Mouse (Mus musculus): ENCODE measurements around the gene Hoxd3. TPM values are rescaled to one million over a fixed set of nuclear protein-coding genes. Genes with fewer than 3 reads are reported as not detected.

Gene Hoxd3
- total RNA-seq, 1 experiment from 2014 or later: 0.85 TPM

DNA sequence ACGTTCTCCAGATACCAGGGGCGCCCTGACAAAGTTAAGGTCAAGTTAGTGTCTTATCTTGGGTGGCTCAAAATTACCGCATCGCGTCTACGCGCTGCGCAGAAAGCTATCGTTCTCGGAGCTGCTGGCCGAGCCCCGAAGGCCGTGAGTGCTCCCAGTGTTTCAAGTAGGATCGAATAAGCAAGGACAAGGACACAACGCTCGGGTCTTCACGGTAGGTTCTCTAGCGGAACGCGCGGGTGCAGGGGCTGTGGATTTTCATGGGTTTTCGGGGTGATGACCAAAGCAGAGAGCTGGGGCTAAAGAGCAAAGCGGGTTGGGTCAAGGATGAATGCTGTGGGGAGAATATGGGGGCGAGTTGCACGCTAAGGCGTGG is 32.1 kb upstream of the Hoxd3 start:
- no peak for DNase-seq

DNA sequence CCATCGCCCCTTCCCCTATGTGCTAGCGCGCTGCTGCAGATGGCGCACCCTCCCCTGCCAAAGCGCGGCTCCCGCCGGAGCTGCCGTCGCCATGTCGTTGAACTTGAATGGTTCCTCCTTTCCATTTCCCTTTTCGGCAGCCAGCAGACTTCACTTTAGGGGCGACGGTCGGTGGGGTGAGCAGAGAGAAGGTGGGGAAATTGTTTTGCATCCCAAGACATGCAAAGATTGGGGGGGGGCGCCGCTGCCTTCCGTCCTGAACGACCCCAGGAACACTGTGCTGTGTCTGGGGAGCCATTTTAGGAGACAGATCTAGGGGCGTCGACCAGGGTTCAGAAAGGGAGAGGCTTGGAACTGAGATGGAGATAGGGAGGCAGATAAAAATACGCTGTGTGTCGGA is 31.7 kb upstream of the Hoxd3 start:
- DNase-seq: no peak

DNA sequence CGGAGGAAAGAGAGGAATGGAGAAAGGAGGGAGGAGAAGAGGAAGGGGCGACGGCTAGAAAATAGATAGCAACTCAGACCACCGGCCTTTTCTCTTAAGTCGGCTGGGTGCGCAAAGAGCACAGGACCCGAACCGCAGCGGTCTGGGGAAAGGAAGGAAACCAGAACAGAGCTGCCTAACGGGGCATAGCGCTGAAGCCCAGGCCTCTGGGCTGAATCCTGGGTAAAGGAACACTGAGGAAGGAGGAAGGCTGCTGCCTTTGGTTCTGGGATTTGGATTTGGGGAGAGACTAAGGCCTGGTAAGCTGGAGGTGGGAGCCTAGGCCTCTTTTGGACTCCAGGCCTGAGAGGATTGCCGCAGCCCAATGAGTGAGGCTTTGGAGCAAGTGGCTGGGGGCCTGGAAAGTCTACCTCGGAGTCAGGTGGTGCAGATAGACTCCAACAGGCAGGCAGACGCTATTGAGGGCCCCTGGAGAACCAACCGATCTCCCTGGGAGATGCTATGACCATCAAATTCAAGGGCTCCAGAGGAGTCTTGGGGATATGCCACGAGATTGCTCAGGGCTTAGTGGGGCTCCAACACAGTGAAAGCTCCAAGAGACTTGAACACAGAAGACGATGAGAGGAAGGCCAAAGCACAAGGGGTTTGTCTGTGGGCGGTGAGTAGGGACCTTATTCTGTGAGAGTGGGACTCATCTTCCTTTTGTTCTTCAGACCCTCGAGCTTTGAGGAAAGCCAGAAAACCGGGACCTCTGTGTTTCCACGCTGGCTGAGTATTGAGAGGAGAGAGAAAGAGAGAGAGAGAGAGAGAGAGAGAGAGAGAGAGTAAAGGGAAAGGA is 30.9 kb upstream of the Hoxd3 start:
- no peak for DNase-seq

DNA sequence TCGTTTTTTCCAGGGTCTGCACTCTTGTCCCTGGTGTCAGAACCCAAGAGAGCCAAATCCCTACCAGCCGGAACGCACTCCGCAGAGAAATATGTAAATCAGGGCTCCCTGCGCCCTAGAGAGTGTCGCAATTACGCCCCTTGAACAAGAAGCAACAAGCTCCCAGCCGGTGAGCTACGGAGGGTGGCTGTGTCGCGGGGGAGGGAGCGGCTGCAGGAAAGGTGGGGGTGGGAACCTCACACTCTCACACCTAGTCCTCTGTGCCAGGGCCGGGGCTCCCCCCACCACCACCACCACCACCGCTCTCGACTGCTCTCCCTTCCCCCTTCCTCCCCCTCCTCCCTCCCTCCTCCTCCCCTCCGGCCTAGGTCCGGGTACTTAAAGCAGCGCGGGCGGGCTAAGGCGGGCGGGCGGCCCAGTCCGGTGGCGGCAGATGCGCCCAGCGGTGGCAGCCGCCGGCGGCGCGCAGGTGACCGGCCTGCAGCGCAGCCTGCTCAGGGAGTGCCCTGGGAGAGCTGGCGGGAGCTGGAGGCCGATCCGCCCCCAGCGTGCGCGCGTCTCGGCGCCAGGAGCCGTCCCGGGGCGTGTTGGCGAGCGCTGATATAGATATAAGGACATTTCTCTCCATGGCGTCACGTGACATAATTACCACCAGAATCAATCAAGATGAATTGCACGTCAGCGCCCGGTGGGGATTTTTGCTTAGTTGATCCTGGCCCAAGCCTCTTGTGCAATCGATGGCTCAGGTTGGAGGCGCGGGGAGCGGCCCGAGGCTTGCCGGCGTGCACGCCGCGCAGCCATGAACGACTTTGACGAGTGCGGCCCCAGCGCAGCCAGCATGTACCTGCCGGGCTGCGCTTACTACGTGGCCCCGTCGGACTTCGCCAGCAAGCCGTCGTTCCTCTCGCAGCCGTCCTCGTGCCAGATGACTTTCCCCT is 29.9 kb upstream of the Hoxd3 start:
- DNase-seq: no peak

DNA sequence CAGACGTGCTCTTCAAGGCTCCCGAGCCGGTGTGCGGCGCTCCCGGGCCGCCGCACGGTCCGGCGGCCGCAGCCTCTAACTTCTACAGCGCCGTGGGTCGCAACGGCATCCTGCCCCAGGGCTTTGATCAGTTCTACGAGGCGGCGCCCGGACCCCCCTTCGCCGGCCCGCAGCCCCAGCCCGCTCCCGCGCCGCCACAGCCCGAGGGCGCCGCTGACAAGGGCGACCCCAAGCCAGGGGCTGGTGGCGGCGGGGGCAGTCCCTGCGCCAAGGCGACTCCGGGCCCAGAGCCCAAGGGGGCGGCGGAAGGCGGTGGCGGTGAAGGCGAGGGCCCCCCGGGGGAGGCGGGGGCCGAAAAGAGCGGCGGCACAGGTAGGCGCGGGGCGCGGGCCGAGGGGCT is 28.9 kb upstream of the Hoxd3 start:
- no peak for DNase-seq

DNA sequence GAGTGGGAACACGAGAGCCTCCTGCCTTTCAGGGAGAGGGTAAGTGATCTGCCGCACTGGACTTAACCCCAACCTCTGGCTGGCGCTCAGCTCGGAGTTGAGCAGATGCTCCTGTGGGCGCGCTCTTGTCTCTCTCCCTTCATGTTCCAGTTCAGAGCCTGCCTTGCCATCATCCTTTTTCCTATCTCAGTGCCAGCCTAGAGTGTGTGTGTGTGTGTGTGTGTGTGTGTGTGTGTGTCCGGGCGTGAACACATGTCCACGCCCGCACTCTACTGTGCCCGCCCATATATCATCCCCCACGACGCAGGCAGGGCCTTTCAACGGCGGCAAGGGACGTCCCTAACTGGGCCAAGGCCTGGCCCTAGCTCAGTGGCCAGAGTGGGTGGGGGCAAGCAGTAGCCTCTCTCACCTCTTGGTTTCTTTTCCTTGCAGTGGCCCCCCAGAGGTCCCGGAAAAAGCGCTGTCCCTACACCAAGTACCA is 28.2 kb upstream of the Hoxd3 start:
- no peak for DNase-seq

DNA sequence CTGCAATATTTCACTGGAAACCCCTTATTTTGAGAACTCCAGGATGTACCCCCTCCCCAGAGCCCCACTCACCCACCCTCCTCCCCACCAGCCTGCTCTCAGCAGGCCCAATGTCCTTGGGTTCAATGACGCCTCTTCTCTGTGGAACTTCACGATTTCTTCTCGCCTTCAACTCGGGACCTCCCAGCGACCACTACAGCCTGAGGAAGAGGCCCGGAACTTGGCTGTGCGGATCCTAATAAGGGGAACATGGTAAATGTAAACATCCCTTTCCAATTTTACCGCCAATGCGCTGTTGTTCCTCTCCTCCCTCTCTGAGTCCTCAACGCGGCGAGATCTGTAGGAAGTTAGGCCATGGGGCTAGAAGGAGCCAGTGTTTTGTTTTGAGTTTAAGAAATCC is 27.6 kb upstream of the Hoxd3 start:
- no peak for DNase-seq

DNA sequence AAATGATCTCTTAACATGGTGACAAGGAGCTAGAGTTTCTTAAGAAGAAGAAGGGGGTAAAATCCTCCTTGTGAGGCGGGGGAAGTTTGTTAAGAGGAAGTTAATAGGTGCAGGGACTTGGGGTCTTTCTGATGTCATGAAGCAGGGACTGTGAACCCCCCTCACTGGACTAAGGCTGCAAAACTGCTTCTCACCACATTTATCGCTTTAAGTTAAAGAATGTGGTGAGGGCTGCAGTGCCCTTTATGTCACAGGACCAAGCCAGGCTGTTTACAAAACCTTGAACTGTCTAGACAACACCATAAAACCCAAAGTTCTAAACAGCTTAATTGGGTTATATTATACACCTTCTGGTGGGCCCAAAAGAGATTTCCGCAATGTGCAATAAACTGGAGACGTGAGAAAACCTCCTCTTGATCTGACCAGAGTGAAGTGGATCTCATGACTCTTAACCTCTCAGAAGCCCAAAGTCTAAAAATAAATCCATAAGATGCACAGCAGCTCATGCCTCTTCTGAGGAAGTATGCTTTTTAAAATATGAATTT is 26.6 kb upstream of the Hoxd3 start:
- DNase-seq: no peak

DNA sequence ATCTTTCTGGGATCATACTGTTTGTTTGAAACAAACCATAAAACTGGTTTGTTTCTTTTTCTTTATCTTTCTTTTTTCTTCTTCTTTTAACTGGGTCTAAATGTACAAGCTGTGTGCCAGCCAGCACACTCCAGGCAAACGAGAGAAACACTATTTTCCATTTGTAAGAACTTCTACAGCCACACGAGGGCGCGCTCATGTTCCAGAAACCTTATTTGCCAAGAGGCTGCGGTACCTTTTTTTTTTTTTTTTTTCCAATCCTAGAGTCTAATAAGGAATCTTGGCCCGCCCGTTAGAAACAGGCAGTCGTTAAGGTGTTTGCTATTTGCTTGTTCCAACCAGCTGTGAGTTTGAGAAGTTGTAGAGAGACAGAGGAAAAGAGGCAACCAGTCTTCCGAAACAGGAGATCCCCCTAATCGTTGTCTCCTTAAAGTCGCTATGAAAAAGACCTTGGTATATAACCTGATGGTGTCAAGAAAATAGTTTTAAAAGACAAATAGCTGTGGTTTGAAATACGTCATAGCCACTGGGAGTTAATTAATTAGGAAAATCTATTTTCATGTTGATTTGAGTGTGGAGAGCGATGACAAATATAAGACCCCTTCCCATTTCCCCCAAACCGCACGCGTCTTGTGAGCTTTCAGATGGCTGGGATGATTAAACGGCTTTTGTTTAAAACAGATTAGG is 25.3 kb upstream of the Hoxd3 start:
- DNase-seq: peak; percentile 79

DNA sequence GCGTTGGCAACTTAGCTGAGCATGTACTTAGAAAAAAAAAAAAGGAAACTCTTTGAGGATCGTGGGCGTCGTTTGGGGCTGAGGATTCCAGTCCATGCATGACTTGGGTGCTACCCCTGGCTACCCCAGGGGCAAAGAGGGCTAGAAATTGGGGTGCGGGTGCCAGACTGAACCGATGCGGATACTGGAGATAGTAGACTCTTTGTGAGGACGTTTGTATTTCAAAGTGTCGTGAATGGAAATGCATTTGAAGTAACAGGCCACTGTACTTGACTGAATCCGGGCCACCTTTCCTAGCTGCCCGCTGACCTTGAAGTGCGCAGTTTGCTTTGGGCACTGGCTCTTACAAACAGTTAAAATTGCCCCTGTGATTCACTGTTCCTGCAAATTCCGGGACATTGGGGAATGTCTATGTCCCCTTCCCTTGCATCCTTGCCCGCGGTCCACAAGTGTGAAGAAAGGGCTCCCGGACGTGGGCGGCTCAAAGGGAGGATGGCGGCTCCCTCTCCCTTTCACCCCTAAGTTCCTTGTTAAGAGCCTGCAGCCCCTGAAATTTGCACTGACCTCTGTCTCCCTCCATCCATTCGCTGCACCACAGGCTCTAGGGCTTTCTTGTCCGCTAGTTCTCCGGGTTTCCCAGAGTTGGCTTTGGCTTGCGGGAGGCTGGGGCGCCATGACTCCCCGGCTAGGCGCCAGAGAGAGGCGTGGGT is 24.6 kb upstream of the Hoxd3 start:
- no peak for DNase-seq

DNA sequence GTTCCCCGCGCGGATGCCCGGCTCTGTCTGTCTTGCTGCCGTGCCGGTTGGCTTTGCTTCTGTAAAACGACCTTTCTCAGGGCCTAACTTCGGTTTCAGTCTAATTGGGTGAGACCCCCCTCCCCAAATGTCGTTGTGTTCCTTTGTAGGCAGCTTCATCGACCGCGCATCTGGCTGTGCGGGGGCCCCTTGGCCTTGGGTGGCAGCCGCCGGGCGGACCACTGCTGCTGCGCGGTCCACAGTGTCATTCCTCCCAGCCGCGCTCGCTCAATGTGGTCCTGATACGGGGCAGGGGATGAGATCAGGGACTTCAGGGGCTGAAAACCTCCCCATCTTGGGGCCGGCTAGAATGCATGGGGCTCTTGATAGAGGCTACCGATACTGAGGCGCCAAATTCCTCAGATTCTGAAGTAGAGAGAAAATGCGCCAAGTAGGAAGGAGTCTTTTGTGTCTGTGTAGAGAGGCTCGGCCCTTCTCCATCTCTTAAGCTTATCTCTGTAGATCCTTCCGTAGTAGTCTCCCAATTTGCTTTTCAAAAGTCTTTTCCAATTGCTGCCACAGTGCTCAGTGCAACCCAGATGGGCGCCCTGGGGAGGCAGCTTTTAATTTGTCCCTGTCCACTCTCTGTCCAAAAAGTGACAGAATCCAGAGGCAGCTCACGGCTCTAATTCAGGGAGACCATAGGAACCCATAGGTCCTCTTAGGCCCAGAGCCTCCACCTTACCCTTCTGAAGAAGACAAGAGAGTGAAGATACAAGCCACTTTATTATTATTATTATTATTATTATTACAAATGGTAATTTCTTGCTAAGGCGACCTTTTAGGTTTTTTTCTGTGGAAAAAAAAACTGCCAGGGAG is 23.8 kb upstream of the Hoxd3 start:
- peak; percentile 4 for DNase-seq

DNA sequence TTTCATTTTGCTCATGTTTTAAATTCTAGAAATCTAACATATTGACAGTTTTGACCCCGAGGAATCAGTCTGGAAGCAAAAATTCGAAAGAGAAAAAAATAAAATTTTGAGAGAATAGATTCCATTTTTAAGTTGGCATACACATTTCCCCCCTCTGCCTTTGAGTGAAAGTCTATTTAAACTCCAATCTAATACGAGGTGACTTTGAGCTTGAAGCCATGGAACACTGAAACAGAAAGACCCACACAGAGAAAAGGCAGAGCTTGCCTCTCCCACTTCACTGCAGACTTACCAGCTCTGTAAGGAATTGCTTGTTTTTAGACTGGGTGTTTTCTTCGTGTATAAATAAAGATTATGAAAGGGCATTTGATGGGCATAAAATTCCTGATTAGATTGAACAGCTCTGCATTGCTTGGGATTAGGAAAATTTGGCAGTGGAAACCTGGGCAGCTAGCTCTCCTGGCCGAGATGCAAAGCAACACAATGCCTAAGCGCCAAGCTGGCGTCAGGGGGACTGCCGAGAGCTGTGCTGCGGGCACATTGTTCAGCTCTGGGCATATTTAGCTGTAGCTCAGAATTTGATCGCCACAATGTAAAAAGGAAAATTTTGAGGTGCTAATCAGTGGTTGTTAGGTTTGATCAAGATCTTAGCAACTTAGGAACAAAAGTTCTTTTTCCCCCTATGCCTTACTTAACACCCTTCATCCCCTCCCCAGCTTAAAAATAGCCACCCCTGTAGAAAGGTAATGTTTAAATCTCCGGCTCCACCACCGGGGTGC is 22.7 kb upstream of the Hoxd3 start:
- peak; percentile 3 for DNase-seq

DNA sequence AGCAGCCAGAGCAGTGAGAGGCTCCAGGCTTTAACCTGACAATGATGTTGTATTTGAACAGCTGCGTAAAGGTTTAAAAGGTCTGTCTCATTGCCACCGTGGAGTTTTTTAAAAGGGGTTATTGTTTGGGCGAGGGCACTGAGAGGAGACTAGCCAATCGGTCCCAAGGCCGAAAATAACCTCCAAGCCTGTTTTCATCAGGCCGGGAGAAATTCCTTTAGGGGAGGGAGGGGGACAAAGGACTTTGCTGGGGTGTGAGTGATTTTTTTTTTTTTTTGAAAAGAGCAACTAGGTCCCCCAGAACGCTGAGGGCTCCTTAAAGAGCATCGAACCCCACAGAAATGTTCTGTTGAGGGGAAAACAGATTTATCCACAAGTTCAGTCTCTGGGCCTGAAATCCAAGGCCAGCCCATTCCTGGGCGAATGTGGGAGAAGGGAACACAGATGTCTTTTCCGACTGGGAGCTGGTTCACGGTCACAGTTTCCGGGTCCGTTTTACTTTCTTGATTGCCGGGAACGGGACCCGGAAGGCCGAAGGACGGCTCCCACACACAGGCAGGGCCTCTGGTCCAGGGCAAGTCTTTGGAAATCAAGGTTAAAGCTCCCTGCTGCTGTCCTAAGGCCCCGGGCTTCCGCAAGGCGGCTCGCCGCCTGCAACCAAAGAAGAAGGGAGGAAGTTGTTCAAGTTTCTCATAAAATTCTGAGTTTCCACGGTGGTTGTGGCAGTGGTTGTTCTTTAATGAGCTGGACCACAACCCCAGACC is 22.0 kb upstream of the Hoxd3 start:
- DNase-seq: peak; percentile 3

DNA sequence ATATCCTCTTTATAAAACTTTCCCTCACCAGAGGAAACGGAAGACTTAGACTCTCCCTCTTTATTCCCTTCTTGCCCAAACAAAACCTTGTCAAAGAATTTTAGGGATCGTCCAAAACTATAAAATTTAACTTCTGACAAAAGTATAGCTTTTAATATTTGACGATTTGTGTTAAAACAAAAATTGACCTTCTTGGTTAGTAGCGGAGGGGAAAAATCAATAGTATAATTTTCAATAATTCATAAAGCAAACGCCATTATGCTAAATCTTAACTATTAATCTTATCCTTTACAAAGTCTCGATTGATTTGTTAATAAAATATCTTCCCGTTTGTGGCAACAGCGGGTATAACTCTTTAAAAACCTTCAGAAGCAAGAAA is 21.4 kb upstream of the Hoxd3 start:
- no peak for DNase-seq

DNA sequence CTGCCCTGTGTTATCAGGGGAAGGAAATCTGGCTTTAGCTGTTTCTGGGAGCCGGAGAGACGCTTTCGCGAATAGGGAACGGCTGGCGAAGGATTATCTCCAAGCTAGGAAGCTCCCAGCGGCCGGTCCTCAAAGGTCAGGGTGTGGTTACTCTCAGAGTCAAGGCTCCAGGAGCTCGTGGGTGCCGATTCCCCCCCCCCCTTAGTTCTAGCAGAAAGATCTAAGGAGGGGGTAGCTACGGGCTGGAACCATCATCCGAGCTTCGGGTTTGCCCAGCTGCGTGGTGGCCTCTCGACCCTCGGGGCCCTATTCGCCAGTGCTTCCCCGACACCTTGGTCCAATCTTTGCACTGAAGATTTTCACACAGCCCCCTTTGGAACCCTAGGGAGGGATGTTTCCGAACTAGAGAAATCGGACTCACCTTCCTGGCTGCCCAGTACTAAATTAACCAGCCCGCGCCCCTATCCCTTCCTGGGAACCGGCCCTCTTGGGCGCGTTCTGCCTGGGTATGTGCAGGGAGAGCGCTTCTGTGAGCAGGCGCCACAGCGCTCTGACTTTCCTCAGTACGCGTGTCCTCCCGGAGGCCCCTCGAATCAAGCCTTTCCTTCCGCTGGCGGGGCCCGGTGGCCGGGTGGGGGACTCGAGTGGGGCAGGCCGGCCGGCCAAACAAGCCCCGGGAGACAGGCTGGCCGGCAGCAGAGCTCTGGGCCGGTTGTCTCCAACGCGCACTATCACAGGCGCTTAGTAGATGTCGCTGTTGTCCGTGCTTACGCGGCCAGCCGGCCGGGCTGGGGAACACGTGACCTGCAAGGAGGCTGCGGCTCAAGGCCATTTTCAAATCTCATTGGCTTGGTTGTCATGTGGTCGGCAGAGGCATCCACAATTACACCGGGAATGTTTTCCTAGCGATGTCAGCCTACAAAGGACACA is 20.4 kb upstream of the Hoxd3 start, which contains the start of gene Hoxd10:
TSS of gene Hoxd10 (plus strand) at position 903 of the 930 bp plus-strand sequence.
- peak; percentile 82 for DNase-seq

DNA sequence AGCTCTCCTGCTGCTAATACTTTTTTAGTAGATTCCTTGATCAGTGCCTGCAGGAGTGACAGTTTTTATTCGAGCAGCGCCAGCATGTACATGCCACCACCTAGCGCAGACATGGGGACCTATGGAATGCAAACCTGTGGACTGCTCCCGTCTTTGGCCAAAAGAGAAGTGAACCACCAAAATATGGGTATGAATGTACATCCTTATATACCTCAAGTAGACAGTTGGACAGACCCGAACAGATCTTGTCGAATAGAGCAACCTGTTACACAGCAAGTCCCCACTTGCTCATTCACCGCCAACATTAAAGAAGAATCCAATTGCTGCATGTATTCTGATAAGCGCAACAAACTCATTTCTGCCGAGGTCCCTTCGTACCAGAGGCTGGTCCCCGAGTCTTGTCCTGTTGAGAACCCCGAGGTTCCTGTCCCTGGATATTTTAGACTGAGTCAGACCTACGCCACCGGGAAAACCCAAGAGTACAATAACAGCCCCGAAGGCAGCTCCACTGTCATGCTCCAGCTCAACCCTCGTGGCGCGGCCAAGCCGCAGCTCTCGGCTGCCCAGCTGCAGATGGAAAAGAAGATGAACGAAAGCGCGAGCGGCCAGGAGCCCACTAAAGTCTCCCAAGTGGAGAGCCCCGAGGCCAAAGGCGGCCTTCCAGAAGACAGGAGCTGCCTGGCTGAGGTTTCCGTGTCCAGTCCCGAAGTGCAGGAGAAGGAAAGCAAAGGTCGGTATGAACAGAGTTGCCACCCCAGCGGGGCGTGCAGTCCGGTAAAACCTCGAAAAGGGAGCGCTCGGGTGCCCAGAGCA is 19.5 kb upstream of the Hoxd3 start:
- no peak for DNase-seq
